28 mouse cellular contexts compared by ENCODE assay signal in genomic region chr10:6134091-6134490, GRCm38 (mm10).
"Had no signal": no experiment of that assay in that cellular context is flagged by ENCODE, and none has a peak within 500 bp of the region (broad histone marks: within the 10 kb centered on the region; RNA-seq: fewer than 3 reads in every experiment).

No protein-coding gene starts in this region.

- H3K9me3 ChIP-seq: limb, embryonic 10.5 days; limb, embryonic 12.5 days; limb, embryonic 13.5 days; limb, embryonic 15.5 days; liver, embryonic 12.5 days; liver, embryonic 13.5 days; liver, embryonic 15.5 days; lung, embryonic 15.5 days; megakaryocyte, embryonic 14.5 days; midbrain, embryonic 10.5 days; midbrain, embryonic 12.5 days; midbrain, embryonic 13.5 days; midbrain, embryonic 15.5 days; neural tube, embryonic 12.5 days; neural tube, embryonic 13.5 days had no signal

- H3K4me1 ChIP-seq: limb, embryonic 10.5 days; limb, embryonic 12.5 days; limb, embryonic 13.5 days; limb, embryonic 15.5 days; liver, embryonic 12.5 days; liver, embryonic 13.5 days; liver, embryonic 15.5 days; lung, embryonic 15.5 days; megakaryocyte, embryonic 14.5 days; midbrain, embryonic 10.5 days; midbrain, embryonic 12.5 days; midbrain, embryonic 13.5 days; midbrain, embryonic 15.5 days; neural tube, embryonic 12.5 days; neural tube, embryonic 13.5 days had no signal

- H3K36me3 ChIP-seq: limb, embryonic 10.5 days; limb, embryonic 12.5 days; limb, embryonic 13.5 days; limb, embryonic 15.5 days; liver, embryonic 12.5 days; liver, embryonic 13.5 days; liver, embryonic 15.5 days; lung, embryonic 15.5 days; midbrain, embryonic 10.5 days; midbrain, embryonic 12.5 days; midbrain, embryonic 13.5 days; midbrain, embryonic 15.5 days; neural tube, embryonic 12.5 days; neural tube, embryonic 13.5 days had no signal

- H3K9ac ChIP-seq: limb, embryonic 12.5 days; limb, embryonic 13.5 days; limb, embryonic 15.5 days; liver, embryonic 12.5 days; liver, embryonic 13.5 days; liver, embryonic 14.5 days; liver, embryonic 15.5 days; liver, postnatal 0 days; lung, embryonic 14.5 days; lung, embryonic 15.5 days; midbrain, embryonic 12.5 days; midbrain, embryonic 13.5 days; midbrain, embryonic 15.5 days; neural tube, embryonic 12.5 days; neural tube, embryonic 13.5 days had no signal

- H3K27me3 ChIP-seq: limb, embryonic 12.5 days; limb, embryonic 13.5 days; limb, embryonic 15.5 days; liver, embryonic 12.5 days; liver, embryonic 13.5 days; liver, embryonic 15.5 days; lung, embryonic 15.5 days; megakaryocyte, embryonic 14.5 days; midbrain, embryonic 12.5 days; midbrain, embryonic 13.5 days; midbrain, embryonic 15.5 days; neural tube, embryonic 12.5 days; neural tube, embryonic 13.5 days had no signal

- H3K27ac ChIP-seq: limb, embryonic 10.5 days; limb, embryonic 12.5 days; limb, embryonic 13.5 days; limb, embryonic 15.5 days; liver, embryonic 12.5 days; liver, embryonic 13.5 days; liver, embryonic 14.5 days; liver, embryonic 15.5 days; lung, embryonic 15.5 days; macrophage; midbrain, embryonic 10.5 days; midbrain, embryonic 12.5 days; midbrain, embryonic 13.5 days; midbrain, embryonic 15.5 days; neural tube, embryonic 12.5 days; neural tube, embryonic 13.5 days had no signal

- H3K4me3 ChIP-seq: limb, embryonic 10.5 days; limb, embryonic 12.5 days; limb, embryonic 13.5 days; limb, embryonic 15.5 days; liver, embryonic 12.5 days; liver, embryonic 13.5 days; liver, embryonic 15.5 days; lung, embryonic 15.5 days; megakaryocyte, embryonic 14.5 days; midbrain, embryonic 10.5 days; midbrain, embryonic 12.5 days; midbrain, embryonic 13.5 days; midbrain, embryonic 15.5 days; myocyte; neural tube, embryonic 12.5 days; neural tube, embryonic 13.5 days had no signal

- DNase-seq: left cerebral cortex, postnatal 4 days; liver; liver, embryonic 13.5 days; liver, postnatal 0 days; lung, adult 18-20 months; lung, adult 2 months; lung, embryonic 14.5 days; lung, postnatal 14 days; lung, postnatal 36 days; lung, postnatal 4 days; midbrain, embryonic 14.5 days had no signal
